Mouse (Mus musculus) activated CD4-positive, CD25-positive, alpha-beta regulatory T cell, adult 9 weeks (primary cell): Measurements from ENCODE around the gene Phykpl. TPM values are rescaled to one million over a fixed set of nuclear protein-coding genes. Genes with fewer than 3 reads are reported as not detected.

Experiments used
- polyA plus RNA-seq: library from polyadenylated mRNA; unstranded; fragments of 100-300 nt; shearing (Covaris generic); gene quantifications from one replicate; pipeline ENCODE4 v1.2.1, GENCODE M21; 2017

Phykpl gene
- 23.5 TPM for polyA plus RNA-seq

GRCm38 (mm10) chr11:51584431-51585248, at the start of gene Phykpl:
Gene Phykpl (plus strand): TSS chr11:51584757.

GRCm38 (mm10) chr11:51606447-51607095, 22.0 kb downstream of the Phykpl start, which contains the start of gene Hnrnpab:
Gene Hnrnpab (minus strand): TSS chr11:51606847.

GRCm38 (mm10) chr11:51619409-51620060, 35.0 kb downstream of the Phykpl start, which contains the start of gene Nhp2:
Gene Nhp2 (plus strand): TSS chr11:51619735.

GRCm38 (mm10) chr11:51635525-51636322, 51.2 kb downstream of the Phykpl start, which contains the start of gene Rmnd5b:
Gene Rmnd5b (minus strand): TSS chr11:51635896.

GRCm38 (mm10) chr11:51650691-51651515, 66.3 kb downstream of the Phykpl start, which contains the start of the genes N4bp3 and D930048N14Rik:
Gene N4bp3 (minus strand): TSS chr11:51650842.
Gene D930048N14Rik (plus strand): TSS chr11:51650954.

Other genes with a start within 250 kb of the Phykpl start
- gene Hnrnpab, start 22.1 kb downstream of the Phykpl start, polyA plus RNA-seq = 26.2 TPM
- gene Nhp2, start 35.0 kb downstream of the Phykpl start, polyA plus RNA-seq = 118 TPM
- gene Rmnd5b, start 51.1 kb downstream of the Phykpl start, polyA plus RNA-seq = 86.9 TPM
- 9.0 TPM for gene N4bp3, start 66.1 kb downstream of the Phykpl start, polyA plus RNA-seq
- 1.0 TPM for gene D930048N14Rik, start 66.2 kb downstream of the Phykpl start, polyA plus RNA-seq
- 18.7 TPM for gene 0610009B22Rik, start 104.1 kb downstream of the Phykpl start, polyA plus RNA-seq
- gene Sec24a, start 178.9 kb downstream of the Phykpl start, polyA plus RNA-seq = 32.4 TPM
- 134 TPM for gene Sar1b, start 178.9 kb downstream of the Phykpl start, polyA plus RNA-seq